Mouse (Mus musculus): Measurements from ENCODE around the gene Ppfibp2. TPM values are rescaled to one million over a fixed set of nuclear protein-coding genes. Genes with fewer than 3 reads are reported as not detected.
A peak's percentile ranks its signal among the peaks of the same experiment; 100 is the strongest.

Gene Ppfibp2
- polyA plus RNA-seq, 1 experiment = 11.7 TPM

- H3K9ac ChIP-seq (ENCODE audit: low read depth, poor library complexity, severe bottlenecking) = no peak overlapping the region
- TF ChIP-seq EP300 (IDR thresholded peaks at IDR 0.05; ENCODE audit: insufficient read depth, low read depth, low read length) (no peak), POLR2A (IDR thresholded peaks at IDR 0.05; ENCODE audit: insufficient read depth, low read length) (no peak), CTCF (IDR thresholded peaks at IDR 0.05; ENCODE audit: low read depth, low read length) (no peak)
- H3K4me1 ChIP-seq (ENCODE audit: control insufficient read depth, insufficient read depth, low read length) = peaks cover 12% of the 10 kb centered on the region
- no peaks in the 10 kb centered on the region for H3K9me3 ChIP-seq (replicated peaks; ENCODE audit: control insufficient read depth, insufficient read depth, low read length, poor library complexity, severe bottlenecking)
- H3K27ac ChIP-seq (ENCODE audit: insufficient read depth, low read length) = no peak overlapping the region
- no peaks in the 10 kb centered on the region for H3K27me3 ChIP-seq (ENCODE audit: control insufficient read depth, insufficient read depth, low read length, poor library complexity, severe bottlenecking)
- H3K36me3 ChIP-seq (ENCODE audit: control insufficient read depth, insufficient read depth, low read length, poor library complexity, severe bottlenecking) = no peaks in the 10 kb centered on the region
- H3K4me3 ChIP-seq (ENCODE audit: low read depth, low read length) = no peak overlapping the region
Measured at GRCm38 (mm10) chr7:107683162-107683561, 88.2 kb downstream of the Ppfibp2 start.

- H3K9ac ChIP-seq (ENCODE audit: low read depth, poor library complexity, severe bottlenecking) = no peak overlapping the region
- peaks cover 12% of the 10 kb centered on the region for H3K4me1 ChIP-seq (ENCODE audit: control insufficient read depth, insufficient read depth, low read length)
- H3K27me3 ChIP-seq (ENCODE audit: control insufficient read depth, insufficient read depth, low read length, poor library complexity, severe bottlenecking) = no peaks in the 10 kb centered on the region
- H3K9me3 ChIP-seq (replicated peaks; ENCODE audit: control insufficient read depth, insufficient read depth, low read length, poor library complexity, severe bottlenecking) = no peaks in the 10 kb centered on the region
- no peaks in the 10 kb centered on the region for H3K36me3 ChIP-seq (ENCODE audit: control insufficient read depth, insufficient read depth, low read length, poor library complexity, severe bottlenecking)
- H3K4me3 ChIP-seq (ENCODE audit: low read depth, low read length) = no peak overlapping the region
- H3K27ac ChIP-seq (ENCODE audit: insufficient read depth, low read length) = no peak overlapping the region
- no peak for TF ChIP-seq POLR2A (IDR thresholded peaks at IDR 0.05; ENCODE audit: insufficient read depth, low read length)
- no peak for TF ChIP-seq EP300 (IDR thresholded peaks at IDR 0.05; ENCODE audit: insufficient read depth, low read depth, low read length)
- no peak for TF ChIP-seq CTCF (IDR thresholded peaks at IDR 0.05; ENCODE audit: low read depth, low read length)
Measured at GRCm38 (mm10) chr7:107683622-107684021, 88.6 kb downstream of the Ppfibp2 start.

GRCm38 (mm10) chr7:107685238-107685954, 90.4 kb downstream of the Ppfibp2 start:
- H3K27me3 ChIP-seq (ENCODE audit: control insufficient read depth, insufficient read depth, low read length, poor library complexity, severe bottlenecking) = no peaks in the 10 kb centered on the region
- no peaks in the 10 kb centered on the region for H3K9me3 ChIP-seq (replicated peaks; ENCODE audit: control insufficient read depth, insufficient read depth, low read length, poor library complexity, severe bottlenecking)
- H3K36me3 ChIP-seq (ENCODE audit: control insufficient read depth, insufficient read depth, low read length, poor library complexity, severe bottlenecking) = no peaks in the 10 kb centered on the region
- no peak overlapping the region for H3K9ac ChIP-seq (ENCODE audit: low read depth, poor library complexity, severe bottlenecking)
- TF ChIP-seq EP300 (IDR thresholded peaks at IDR 0.05; ENCODE audit: insufficient read depth, low read depth, low read length) (no peak), POLR2A (IDR thresholded peaks at IDR 0.05; ENCODE audit: insufficient read depth, low read length) (no peak), CTCF (IDR thresholded peaks at IDR 0.05; ENCODE audit: low read depth, low read length) (no peak)
- H3K4me1 ChIP-seq (ENCODE audit: control insufficient read depth, insufficient read depth, low read length) = peaks cover 10% of the 10 kb centered on the region
- H3K27ac ChIP-seq (ENCODE audit: insufficient read depth, low read length) = no peak overlapping the region
- no peak overlapping the region for H3K4me3 ChIP-seq (ENCODE audit: low read depth, low read length)

GRCm38 (mm10) chr7:107685955-107686285, 90.9 kb downstream of the Ppfibp2 start:
- H3K27ac ChIP-seq (ENCODE audit: insufficient read depth, low read length) = no peak overlapping the region

GRCm38 (mm10) chr7:107687412-107687811, 92.4 kb downstream of the Ppfibp2 start:
- Histone ChIP-seq H3K27ac (ENCODE audit: insufficient read depth, low read length) (no peak overlapping the region), H3K36me3 (ENCODE audit: control insufficient read depth, insufficient read depth, low read length, poor library complexity, severe bottlenecking) (no peaks in the 10 kb centered on the region), H3K27me3 (ENCODE audit: control insufficient read depth, insufficient read depth, low read length, poor library complexity, severe bottlenecking) (no peaks in the 10 kb centered on the region), H3K4me3 (ENCODE audit: low read depth, low read length) (no peak overlapping the region), H3K9me3 (replicated peaks; ENCODE audit: control insufficient read depth, insufficient read depth, low read length, poor library complexity, severe bottlenecking) (no peaks in the 10 kb centered on the region), H3K4me1 (ENCODE audit: control insufficient read depth, insufficient read depth, low read length) (peaks cover 8% of the 10 kb centered on the region), H3K9ac (ENCODE audit: low read depth, poor library complexity, severe bottlenecking) (no peak overlapping the region)
- TF ChIP-seq EP300 (IDR thresholded peaks at IDR 0.05; ENCODE audit: insufficient read depth, low read depth, low read length) (peak; percentile 56; the same call in 1 of the 2 replicates), CTCF (IDR thresholded peaks at IDR 0.05; ENCODE audit: low read depth, low read length) (no peak), POLR2A (IDR thresholded peaks at IDR 0.05; ENCODE audit: insufficient read depth, low read length) (no peak)

More at GRCm38 (mm10) chr7:107685955-107686285, 90.9 kb downstream of the Ppfibp2 start:
- H3K4me1 ChIP-seq (ENCODE audit: control insufficient read depth, insufficient read depth, low read length) = peaks cover 8% of the 10 kb centered on the region
- no peak overlapping the region for H3K9ac ChIP-seq (ENCODE audit: low read depth, poor library complexity, severe bottlenecking)
- no peaks in the 10 kb centered on the region for H3K27me3 ChIP-seq (ENCODE audit: control insufficient read depth, insufficient read depth, low read length, poor library complexity, severe bottlenecking)
- no peaks in the 10 kb centered on the region for H3K9me3 ChIP-seq (replicated peaks; ENCODE audit: control insufficient read depth, insufficient read depth, low read length, poor library complexity, severe bottlenecking)
- no peak overlapping the region for H3K4me3 ChIP-seq (ENCODE audit: low read depth, low read length)
- H3K36me3 ChIP-seq (ENCODE audit: control insufficient read depth, insufficient read depth, low read length, poor library complexity, severe bottlenecking) = no peaks in the 10 kb centered on the region
- TF ChIP-seq POLR2A (IDR thresholded peaks at IDR 0.05; ENCODE audit: insufficient read depth, low read length) = no peak
- TF ChIP-seq EP300 (IDR thresholded peaks at IDR 0.05; ENCODE audit: insufficient read depth, low read depth, low read length) = no peak
- TF ChIP-seq CTCF (IDR thresholded peaks at IDR 0.05; ENCODE audit: low read depth, low read length) = no peak

- Histone ChIP-seq H3K36me3 (ENCODE audit: control insufficient read depth, insufficient read depth, low read length, poor library complexity, severe bottlenecking) (no peaks in the 10 kb centered on the region), H3K27me3 (ENCODE audit: control insufficient read depth, insufficient read depth, low read length, poor library complexity, severe bottlenecking) (no peaks in the 10 kb centered on the region), H3K9ac (ENCODE audit: low read depth, poor library complexity, severe bottlenecking) (no peak overlapping the region), H3K4me1 (ENCODE audit: control insufficient read depth, insufficient read depth, low read length) (peaks cover 8% of the 10 kb centered on the region), H3K4me3 (ENCODE audit: low read depth, low read length) (no peak overlapping the region), H3K9me3 (replicated peaks; ENCODE audit: control insufficient read depth, insufficient read depth, low read length, poor library complexity, severe bottlenecking) (no peaks in the 10 kb centered on the region), H3K27ac (ENCODE audit: insufficient read depth, low read length) (peak overlapping the region; percentile 2; the same call in 1 of the 2 replicates)
- TF ChIP-seq EP300 (IDR thresholded peaks at IDR 0.05; ENCODE audit: insufficient read depth, low read depth, low read length) (peak; percentile 83), POLR2A (IDR thresholded peaks at IDR 0.05; ENCODE audit: insufficient read depth, low read length) (no peak)
Measured at GRCm38 (mm10) chr7:107688040-107688439, 93.0 kb downstream of the Ppfibp2 start.
